Mouse (Mus musculus) embryo, embryonic 11.5 days (tissue): ENCODE measurements around the gene Irf9.

Experiments
- DNase-seq: peaks from one replicate; pipeline ENCODE4 v3.0.0-alpha.2; 2012; ENCODE audit warnings: low read depth, low spot score

Gene Irf9

DNA sequence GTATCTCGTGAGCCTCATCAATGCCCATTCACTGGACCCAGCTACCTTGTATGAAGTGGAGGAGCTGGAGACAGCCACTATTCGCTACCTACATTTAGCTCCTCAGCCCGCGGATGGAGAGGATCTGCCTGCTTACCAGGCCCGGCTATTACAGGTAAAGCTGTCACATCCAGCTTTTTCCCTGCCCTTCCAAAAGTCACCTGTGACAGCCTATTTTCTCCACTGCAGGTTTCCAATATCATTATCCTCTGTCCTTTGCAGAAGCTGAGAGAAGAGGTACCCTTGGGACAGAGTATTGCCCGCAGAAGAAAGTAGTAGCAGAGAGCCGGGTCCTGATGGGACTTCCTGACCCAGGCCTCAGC is at the start of gene Irf9:
Gene Irf9 (plus strand): TSS at position 301 of the 362 bp plus-strand sequence.
- no peak for DNase-seq

DNA sequence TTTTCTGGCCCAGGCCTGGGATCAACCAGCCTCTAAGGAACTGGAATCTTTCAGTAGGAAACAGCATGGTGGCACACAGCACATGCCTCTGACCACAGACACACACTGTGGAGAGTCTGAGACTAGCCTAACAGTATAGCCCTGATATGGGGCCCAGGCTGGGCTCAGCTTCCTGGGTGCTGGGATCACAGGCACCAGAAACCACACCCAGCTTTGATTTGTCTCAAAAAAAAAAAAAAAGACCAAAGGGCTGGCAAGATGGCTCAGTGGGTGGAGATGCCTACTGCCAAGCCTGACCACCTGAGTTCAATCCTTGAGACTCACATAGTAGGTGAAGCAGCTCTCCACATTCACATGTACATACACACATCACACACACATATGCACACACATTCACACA is 48.7 kb upstream of the Irf9 start:
- DNase-seq: no peak

DNA sequence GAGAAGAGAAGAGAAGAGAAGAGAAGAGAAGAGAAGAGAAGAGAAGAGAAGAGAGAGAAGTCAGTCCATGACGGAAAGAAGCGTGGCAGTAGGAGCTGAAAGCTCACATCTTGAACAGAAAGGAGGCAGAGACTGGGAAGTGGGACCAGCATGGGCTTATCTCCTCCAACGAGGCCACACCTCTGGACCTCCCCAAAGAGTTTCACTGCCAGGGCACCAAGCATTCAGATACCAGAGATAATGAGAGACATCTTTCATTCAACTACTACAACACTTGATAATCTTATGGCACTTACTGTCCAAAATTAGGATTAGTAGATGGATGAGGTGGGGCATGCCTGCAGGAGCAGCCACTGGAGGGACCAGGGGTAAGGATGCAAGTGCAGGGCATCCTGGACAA is 47.6 kb upstream of the Irf9 start:
- DNase-seq: no peak

DNA sequence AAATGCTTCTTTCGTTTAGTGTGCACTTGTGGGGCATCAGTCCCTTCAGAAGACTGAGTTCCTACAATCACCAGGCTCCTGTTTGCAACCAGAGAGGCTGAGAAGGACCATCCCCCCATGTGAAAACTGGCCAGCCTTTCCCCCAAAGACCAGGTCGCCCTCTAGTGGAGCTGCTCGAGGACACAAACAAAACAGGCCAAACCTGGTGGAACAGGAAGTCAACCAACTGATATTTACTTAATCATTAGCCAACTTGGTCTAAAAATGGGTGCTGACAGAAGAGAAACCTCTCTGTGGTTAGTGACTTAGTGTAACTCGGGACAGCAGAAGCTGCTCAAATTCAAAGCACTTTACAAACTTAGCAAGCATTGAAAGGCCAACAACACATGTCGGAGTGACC is 46.4 kb upstream of the Irf9 start:
- no peak for DNase-seq

DNA sequence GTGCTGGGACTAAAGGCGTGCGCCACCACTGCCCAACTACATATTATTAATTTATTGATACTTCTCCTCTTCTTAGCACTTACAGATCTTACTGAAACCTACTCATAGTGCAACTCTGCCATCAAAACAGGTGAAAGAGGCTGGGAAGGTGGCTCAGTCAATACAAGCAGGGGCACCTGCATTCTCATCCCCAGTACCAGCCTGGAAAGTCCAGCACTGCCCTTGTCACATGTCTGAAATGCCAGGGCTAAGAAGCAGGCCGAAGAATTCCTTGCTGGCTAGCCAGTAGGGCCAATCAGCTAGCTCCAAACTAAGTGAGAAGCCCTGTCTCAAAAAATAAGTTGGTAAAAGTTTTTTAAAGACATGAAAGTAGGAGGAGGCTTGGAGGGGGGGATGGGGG is 45.8 kb upstream of the Irf9 start:
- DNase-seq: no peak

DNA sequence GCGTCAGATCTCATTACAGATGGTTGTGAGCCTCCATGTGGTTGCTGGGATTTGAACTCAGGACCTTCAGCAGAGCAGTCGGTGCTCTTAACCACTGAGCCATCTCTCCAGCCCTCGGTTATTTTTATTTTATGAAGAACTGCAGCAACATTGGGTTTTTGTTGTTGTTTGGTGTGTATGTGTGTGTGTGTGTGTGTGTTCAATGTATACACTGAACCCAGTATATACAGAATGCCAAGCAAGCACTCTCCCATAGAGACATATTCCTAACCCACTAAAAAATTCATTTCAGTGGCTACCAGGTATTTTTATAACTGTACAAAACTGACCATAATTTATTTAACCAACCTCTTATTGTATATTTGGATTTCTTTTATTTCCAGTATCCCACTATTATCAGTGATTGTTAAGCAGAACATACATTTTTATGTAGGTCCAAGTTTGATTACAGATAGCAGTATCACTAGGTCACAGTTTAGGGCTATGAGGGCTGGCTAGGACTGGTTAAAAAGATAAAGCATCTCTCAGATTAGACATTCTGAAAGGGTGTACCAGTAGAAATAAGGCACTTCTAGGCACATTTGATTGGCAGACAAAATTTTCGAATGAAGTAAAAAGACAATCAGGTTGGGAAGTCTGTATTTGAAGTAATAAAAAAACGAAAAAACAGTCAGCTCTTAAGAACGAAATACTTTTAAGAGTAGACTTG is 44.5 kb upstream of the Irf9 start:
- no peak for DNase-seq

DNA sequence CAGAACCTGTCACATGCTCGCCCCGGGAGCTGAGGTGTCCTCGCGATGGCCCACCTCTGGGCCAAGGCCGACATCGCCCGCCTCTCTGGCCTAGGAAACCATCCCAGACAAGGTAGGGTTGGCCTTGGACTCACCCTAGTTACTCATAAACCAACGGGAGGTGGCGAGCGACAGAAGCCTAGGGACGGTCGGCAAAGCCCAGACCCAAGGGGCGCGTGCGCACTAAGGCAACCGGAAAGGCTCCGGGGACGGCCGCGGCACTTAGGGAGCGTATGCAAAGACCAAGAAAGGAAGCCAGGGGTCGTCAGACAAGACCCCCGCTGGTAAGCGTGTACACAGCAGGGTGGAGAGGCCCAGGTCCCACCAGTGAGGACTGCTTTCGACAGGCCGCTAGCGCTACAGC is 43.6 kb upstream of the Irf9 start, which contains the start of gene Dcaf11:
Gene Dcaf11 (plus strand): TSS at position 208 of the 403 bp plus-strand sequence.
- peak; percentile 89 for DNase-seq

DNA sequence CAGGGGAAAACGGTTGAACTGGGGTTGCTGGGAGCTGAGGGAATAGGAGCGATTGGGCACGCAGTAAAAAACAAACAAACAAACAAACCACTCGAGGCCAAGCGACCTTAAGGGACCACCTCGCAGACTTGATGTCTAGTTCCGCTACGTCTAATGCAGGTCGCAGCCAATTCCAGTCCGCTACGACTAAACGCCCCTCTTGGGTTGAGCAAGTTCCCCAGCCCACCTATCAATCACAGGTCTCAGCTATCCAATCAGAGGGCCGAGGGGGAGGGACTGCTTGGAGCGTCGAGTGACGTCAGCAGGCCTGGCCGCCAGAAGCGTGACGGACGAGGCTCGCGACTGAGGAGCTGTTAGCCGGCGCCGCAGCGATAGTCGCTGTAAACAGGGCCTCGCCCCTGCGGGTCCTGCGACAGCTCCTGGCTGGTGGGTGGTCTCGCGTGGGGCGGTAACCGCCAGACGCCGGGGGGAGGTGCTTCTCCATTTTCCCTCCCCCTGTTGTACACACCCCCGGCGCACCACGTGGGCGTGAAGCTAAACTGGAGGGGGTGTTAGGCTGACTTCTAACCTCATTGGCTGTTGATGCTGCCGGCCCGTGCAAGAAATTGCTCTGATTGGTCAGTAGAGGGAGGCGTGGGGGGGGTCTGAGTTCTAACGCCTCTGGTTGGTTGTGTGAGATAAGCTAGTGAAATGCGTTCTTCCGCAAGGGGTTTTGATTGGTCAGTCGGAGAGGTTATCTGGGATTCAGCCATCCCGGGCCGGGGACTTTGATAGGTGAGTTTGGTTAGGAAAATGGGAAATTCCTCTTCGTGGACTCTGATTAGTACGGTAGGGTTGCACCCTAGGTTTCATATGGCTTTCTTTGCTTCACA is 42.9 kb upstream of the Irf9 start, which contains the start of gene A730061H03Rik:
Gene A730061H03Rik (minus strand): TSS at position 205 of the 872 bp plus-strand sequence.
- DNase-seq: peak; percentile 97

DNA sequence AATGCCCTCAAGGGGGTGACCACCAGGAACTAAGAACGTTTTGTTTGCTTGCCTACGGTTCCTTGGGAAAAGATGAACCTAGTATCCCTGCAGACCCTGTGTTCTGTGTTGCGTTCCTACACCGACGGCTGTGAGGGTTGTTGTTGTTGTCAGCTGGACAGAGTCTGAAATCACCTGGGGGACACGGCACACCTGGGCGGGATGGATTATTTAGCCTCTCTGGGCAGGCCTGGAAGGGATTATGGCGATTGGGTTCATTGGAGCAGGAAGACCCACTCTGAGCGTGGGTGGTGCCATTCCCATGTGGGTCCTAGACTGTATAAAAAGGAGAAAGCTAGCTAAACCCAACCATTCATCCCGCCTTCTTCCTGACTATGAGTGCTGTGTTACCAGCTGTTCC is 41.5 kb upstream of the Irf9 start:
- DNase-seq: no peak

DNA sequence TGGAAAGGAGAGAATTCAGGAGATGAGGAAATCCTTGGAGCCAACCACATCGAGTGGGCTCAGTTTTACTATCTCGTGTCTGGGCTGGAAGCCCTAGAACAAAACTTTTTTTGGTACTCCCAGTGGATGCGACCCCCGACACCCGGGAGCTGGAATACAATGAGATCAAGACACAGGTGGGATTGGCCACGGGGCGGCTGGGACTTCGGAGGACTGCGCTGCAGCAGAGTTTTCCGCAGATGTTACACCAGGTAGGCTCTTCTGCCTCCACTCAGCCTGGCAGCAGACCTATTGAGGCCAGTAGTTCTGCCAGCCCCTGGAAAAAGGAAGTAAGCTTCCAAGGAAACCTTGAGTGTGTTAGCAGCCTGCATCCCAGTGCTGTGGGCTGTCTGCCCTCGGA is 40.1 kb upstream of the Irf9 start:
- no peak for DNase-seq

DNA sequence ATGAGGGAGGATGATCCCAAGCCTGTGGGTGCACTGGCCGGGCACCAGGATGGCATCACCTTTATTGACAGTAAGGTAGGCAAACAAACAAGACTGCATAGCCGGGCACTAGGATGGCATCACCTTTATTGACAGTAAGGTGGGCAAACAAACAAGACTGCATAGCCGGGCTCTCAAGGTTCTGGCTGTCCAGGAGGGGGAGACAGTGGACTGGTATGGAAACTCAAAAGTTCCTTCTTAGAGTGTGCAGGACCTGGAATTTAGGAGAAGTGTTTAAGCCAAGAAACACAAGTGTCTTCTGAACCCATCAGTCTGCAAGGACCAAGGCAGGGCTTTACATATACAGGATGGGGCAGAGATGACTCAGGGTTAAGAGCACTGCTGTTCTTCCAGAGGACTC is 37.6 kb upstream of the Irf9 start:
- no peak for DNase-seq

DNA sequence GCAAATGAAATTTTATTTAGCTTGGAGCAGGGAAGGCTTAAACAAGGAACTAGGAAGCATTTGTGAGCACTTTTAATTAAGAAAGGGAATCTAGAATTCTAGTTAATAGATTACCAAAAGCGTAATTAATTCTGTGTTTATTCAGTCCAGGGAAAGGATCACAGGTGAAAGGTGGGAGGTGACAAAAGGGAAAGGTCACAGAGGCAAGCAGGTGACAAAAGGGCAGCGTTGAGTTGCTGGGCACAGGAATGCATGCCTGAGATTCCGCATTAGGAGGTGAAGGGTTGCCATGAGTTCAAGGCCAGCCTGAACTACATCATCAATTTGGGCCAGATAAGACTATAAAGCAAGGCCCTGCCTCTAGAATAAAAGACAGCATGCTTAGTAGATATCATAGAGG is 35.9 kb upstream of the Irf9 start:
- DNase-seq: no peak

DNA sequence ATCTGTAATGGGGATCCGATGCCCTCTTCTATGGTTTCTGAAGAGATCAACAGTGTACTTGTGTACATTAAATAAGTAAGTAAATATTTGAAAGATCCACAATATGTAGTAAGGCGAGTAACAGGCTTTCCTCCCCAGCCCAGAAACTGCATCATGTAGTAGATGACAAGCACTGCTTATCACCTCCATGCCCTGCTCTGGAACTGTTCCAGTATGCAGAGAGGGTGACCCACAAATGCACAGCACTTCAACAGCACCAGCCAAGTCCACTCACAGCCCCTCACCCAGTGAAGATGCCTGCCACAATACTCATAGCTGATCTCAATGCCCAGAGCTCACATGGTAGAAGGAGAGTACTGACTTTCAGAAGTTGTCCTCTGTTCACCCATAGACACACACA is 32.8 kb upstream of the Irf9 start:
- no peak for DNase-seq

DNA sequence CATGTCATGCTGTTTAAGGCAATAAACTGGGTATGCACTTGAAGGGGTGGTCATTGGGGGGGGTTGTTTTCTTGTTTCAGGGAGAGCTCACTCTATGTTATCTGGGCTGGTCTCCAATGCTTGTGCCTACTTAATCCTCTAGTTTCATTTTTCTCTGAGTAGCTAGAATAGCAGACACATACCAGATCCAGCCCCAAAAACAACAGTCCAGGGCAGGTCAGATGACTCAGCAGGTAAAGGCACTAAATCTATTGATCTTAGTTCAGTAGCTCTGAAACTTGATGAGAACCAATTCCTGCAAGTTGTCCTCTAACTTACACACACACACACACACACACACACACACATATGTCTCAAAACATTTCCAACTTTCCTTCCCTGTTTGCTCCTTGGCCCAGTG is 31.6 kb upstream of the Irf9 start:
- DNase-seq: no peak

DNA sequence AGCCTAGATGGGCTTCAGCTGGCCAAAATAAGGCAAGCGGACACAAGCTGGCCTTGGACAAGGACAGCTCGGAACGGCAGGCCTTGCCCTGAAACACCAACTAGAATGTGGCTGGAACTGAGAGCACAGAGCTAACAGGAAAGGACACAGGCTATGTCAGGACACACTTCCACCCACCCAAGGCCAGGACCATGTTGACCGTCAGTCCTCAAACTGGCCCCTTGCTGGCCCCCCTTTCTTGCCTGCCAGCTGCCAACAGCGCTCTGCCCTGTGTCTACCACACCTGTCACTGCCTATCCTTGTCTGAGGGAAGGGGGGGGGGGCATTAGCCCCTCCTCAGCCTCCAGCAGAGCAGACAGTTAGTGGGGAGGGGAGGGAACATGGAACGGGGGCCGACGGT is 28.1 kb upstream of the Irf9 start, which contains the start of gene Fitm1:
Gene Fitm1 (plus strand): TSS at position 316 of the 400 bp plus-strand sequence.
- no peak for DNase-seq

DNA sequence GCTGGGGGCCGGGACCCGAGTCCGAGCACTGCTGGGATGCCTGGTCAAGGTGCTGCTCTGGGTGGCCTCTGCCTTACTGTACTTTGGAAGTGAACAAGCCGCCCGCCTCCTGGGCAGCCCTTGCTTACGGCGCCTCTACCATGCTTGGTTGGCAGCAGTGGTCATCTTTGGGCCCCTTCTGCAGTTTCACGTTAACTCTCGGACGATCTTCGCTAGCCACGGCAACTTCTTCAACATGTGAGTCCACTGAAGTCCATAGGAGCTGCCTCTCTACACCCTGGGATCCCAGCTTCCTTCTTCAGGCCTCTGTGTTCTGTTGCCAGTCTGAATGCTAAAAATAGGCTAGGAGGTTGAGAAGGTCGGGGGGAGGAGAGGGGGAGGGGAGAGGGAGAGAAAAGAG is 27.7 kb upstream of the Irf9 start:
- no peak for DNase-seq

DNA sequence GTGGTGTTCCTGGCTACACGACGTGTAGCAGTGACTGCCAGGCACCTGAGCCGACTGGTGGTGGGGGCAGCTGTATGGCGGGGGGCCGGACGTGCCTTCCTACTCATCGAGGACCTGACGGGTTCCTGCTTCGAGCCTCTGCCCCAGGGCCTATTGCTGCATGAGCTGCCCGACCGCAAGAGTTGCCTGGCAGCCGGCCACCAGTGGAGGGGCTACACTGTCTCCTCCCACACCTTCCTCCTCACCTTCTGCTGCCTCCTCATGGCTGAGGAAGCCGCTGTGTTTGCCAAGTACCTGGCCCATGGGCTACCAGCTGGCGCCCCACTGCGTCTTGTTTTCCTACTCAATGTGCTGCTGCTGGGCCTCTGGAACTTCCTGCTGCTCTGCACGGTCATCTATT is 27.0 kb upstream of the Irf9 start:
- DNase-seq: no peak

DNA sequence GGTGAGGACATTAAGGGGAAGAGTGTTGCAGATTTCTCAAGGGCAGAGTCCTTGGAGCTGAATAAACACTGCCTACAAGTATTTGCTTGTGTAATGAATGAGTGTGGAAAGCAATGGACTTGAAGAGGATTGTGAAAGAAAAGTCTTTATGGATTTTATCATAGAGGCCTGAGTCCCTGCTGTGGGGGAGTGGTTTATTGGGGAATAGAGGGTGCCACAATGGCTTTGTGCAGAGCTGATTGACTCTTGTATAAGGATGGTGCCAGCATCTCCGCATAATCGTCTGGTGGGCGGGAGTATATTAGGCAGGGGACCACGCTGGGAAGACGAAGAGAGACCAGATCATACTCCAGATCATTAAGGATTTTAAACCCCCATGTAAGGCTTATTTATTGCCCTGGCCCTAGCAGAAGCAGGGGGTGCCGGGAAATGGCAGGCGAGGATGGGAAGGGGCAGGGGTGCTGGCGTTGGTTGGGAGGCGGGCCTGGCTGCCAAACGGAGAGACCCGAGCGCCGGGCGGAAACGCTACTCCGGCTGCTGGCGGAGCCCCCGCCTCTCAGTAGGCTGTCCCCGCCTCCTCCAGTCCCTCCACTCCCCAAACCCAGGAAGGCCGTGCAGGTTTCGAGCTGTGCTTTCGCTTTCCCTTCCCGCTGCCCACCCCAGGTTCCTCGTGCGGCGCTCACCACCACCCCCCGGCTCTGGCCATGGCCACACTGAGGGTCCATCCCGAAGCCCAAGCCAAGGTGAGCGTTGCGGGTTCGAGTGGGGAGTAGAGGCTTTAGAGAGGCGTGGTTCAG is 25.3 kb upstream of the Irf9 start, which contains the start of gene Psme1:
Gene Psme1 (plus strand): TSS at position 253 of the 797 bp plus-strand sequence.
- peak; percentile 56 for DNase-seq

DNA sequence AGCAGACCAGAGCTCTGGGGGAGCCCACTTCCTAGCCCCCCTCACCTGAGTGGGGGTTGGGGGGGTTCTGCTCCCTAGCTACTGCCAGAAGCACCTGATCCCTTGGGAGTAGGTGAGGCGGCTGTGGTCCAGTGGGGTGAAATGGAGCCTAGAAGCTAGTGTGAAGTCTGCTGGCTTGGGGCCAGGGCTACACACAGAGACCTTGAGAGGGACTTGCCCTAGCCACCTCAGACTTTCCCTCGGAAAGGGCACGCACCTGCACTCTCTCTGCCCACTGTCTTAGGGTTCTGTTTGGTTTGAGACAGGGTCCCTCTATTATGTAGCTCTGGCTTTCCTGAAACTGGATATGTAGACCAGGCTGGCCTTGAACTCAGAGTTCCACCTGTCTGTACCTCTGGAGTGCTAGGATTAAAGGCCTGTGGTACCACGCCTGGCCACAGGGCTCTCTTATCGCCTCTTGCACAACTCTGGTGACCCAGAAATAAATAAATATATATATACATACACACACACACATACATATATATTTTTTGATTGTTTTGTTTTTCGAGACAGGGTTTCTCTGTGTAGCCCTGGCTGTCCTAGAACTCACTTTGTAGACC is 24.6 kb upstream of the Irf9 start:
- no peak for DNase-seq

DNA sequence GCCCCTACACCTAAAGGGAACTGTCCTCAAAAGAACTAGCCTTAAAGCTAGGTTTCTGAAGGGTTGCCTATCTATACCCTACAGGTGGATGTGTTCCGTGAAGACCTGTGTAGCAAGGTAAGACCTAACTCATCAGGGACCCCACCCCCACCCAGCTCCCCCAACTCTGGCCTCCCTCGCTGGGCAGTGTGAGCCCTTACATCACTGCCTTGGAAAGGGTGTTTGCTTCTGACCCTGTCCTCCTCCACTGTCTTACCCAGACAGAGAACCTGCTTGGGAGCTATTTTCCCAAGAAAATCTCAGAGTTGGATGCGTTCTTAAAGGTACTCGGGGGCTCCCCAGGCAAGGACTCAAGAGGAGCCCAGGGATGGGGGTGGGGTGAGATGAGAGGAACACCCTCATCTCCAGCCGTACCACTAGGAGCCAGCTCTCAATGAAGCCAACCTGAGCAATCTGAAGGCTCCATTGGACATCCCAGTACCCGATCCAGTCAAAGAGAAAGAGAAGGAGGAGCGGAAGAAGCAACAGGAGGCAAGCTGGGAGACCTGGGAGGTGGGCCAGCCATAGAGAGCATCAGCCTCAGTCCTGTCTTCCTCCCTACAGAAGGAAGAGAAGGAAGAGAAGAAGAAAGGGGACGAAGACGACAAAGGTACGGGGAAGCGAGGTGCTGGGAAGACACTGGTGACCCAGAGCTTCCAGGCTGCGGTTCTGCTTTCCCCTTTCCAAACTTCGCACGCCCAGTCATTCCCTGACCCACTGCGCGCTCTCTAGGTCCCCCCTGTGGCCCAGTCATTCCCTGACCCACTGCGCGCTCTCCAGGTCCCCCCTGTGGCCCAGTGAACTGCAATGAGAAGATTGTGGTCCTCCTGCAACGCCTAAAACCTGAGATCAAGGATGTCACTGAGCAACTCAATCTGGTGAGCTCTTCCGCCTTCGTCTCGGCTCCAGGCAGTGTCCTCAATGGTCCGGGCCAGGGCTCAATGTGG is 23.6 kb upstream of the Irf9 start:
- no peak for DNase-seq
